Mouse (Mus musculus) testis, adult 2 months (tissue): ENCODE results near the gene Tarm1.

Experiments used
- CTCF ChIP-seq: fragments of 200-500 bp; IDR thresholded peaks from 2 replicates; pipeline ENCODE4 v1.5.1; 2012; ENCODE audit warnings: low read depth, mild to moderate bottlenecking, inconsistent platforms, low read length, moderate library complexity; ENCODE audit not compliant: control insufficient read depth, insufficient read depth, insufficient replicate concordance
- POLR2A ChIP-seq: fragments of 200-500 bp; IDR thresholded peaks from 2 replicates; pipeline ENCODE4 v1.6.1; 2012; ENCODE audit warnings: low read depth, mild to moderate bottlenecking, inconsistent platforms, low read length, moderate library complexity; ENCODE audit not compliant: control insufficient read depth

- TF ChIP-seq CTCF (no peak), POLR2A (no peak)
These were observed 51.3 kb downstream of the Tarm1 start for GRCm38 (mm10) chr7:3451161-3451560.
